Mouse (Mus musculus): ENCODE results near the gene Prkce.

Gene Prkce

DNA sequence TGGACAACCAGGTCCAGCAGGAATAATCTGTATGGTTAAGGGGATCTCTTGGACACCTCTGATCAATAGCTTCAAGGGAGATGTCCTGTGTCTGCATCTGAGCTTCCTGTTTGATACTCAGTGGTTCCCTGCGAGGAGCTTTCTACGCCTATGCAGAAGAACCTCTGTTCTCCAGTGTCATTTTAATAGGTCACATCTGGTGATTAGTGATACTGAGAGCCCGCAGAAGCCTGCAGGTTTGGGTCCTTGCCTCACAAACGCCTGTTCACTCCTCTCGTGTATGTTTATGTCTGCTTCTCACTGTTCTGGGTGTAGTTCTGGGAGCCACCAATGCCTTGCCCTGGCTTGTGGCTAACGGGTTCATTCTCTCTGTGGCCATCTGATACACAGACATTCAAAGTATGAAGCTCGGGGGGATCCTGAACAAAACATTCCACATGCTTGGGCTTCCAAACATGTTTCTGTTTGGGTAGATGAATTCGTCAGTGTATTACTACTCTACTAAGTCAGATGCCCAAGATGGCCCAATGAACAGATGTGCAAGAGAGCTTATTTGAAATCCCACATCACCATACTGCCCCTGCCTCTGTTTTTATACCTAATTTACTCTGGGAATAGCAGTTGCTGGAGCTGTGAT, 202.6 kb downstream of the Prkce start:
- no peak for DNase-seq (ENCODE audit: low spot score)

DNA sequence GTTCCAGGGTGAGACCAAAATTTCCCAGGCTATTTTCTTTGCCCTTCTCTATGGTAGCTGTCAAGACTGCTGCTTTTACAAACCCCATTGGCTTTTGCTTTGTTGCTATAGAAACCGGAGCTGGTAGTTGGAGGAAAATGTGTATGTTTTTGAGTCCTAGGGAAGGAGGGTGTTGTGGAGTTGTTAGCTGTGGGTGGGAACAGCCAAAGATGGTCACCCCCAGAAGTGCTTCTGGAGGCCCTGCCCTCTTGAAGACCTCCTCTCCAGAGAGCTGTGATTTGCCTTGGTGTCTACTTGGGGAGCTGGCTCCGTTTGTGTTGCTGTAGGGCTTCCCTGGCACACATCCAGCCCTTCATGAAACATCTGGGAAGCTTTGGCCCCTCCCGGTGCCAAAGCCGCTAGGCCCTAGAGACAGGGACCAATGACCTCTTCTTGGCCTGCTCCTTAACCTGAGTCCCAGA, 203.5 kb downstream of the Prkce start:
- DNase-seq (ENCODE audit: low spot score): no peak

DNA sequence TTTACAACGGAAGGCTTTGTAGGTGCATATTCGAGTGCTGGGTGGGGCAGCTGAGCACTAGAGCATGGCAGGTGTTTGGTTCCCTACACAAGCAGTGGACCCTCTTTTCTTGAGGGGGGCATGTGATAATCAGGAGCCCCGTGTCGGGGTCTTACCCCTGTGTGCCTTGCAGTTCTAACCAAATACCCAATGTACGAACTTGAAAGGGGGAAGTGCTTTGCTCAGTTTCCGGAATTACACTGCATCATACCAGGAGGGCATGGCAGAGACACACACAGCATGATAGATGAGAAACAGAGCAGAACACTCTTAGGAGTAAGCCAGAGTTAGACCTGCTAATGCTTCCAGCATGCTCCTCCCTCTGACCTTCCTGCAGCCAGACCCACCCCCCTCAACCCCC, 208.8 kb downstream of the Prkce start:
- DNase-seq (ENCODE audit: low spot score): no peak

DNA sequence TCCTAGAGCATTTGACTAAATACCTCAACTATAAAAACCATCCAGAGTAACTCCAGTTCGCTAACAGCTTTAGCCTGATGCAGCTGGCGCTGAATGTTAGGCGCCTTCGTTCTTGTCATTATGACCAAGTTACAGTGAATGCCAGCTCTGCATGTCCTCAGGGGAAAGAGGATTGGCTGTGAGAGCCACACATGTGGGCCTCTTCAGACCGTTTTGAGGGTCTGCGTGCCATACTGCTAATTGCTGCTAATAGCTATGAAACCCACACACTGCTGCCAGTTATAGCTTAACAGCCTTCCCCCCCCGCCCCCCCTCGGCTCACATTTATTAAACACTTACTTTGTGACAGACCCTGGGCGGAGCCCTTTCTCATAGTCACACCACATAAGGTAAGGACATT, 210.3 kb downstream of the Prkce start:
- DNase-seq (ENCODE audit: low spot score): no peak

DNA sequence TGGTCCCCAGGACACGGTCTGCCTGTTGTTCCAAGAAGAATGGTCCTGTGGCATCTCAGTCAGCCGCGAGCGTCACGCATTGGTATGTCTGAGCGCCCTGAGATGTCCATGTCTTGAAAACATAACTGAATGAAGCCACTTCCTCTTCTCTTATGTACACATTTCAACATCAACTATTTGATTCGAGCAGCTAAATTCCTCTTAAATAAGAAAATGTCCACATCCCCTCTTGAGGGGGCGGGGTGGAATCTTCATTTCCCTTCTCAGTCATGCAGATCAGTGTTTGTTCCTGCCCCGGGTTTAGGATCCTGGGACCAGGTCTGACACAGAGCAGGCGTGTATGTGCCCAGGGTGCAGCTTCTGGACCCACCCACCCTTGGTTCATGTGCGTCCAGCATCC, 211.0 kb downstream of the Prkce start:
- DNase-seq (ENCODE audit: low spot score): no peak

DNA sequence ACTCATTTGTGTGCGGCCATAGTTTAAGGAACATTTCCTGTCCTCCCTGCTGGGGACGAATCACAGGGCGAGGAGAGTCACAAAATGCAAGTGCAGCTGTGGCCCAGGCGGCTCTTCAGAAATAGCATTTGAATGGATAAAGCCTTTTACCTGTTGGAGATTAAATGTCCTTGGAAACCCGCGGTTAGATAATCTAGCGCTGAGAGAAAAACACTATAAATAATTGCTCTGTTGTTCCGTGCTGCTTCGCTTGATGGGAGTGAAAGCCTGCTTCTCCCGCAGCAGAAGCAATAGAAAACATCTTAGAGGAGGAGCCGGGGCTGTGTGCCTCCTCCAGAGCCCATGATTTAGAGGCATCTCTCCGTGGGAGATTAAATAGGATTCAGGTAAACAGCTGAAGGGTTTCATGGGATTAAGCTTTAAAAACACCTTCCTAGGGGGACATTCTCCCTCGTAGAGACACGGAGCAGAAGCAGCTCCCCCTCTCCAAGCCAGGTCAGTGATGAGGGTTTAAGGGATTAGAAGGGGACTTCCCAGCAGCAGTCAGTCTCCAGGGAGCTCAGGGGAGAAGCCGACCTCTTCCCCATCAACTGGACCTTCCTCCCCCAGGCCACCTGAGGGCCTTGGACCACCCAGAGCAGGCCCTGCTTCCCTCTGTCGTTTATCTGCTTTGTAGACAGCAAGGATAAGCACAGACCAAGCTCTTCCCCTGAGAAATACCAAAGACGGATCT, 212.0 kb downstream of the Prkce start:
- no peak for DNase-seq (ENCODE audit: low spot score)

DNA sequence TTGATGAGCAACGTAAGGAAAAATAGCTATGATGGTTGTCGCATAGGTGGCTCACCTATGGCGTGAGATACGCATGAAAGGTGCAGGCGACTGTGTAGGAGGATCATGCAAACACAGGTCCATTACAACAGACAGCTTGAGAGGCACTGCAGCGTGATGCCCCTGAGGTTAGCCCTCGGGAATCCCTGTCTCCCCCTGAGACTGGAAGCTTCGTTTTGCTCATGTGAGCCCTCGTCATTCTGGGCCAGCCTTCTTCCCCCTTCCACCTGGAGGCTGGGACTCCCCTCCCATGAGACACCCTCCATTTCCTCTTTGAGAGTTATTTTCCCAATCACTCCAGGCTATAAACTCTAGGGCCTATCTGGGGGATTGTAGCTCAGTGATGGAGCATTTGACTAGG, 213.9 kb downstream of the Prkce start:
- no peak for DNase-seq (ENCODE audit: low spot score)

DNA sequence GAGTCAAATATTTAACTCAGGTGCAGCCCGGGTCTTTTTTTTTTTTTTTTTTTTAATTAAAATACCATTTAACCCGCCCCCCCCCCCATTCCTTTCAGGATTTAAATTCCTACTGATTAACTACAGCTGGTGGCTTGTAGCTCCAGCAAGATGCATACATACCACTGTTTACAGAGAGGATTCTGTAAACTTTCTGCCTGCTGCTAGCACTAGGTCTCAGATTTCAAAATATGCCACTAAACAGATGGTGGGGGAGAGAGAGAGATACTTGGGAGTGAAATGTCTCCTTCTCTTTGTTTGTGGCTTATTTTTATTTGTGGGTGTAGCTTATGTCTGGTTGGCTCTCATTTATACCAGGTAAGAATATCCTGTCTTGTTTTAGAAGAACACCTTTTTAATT, 215.3 kb downstream of the Prkce start:
- DNase-seq (ENCODE audit: low spot score): no peak

DNA sequence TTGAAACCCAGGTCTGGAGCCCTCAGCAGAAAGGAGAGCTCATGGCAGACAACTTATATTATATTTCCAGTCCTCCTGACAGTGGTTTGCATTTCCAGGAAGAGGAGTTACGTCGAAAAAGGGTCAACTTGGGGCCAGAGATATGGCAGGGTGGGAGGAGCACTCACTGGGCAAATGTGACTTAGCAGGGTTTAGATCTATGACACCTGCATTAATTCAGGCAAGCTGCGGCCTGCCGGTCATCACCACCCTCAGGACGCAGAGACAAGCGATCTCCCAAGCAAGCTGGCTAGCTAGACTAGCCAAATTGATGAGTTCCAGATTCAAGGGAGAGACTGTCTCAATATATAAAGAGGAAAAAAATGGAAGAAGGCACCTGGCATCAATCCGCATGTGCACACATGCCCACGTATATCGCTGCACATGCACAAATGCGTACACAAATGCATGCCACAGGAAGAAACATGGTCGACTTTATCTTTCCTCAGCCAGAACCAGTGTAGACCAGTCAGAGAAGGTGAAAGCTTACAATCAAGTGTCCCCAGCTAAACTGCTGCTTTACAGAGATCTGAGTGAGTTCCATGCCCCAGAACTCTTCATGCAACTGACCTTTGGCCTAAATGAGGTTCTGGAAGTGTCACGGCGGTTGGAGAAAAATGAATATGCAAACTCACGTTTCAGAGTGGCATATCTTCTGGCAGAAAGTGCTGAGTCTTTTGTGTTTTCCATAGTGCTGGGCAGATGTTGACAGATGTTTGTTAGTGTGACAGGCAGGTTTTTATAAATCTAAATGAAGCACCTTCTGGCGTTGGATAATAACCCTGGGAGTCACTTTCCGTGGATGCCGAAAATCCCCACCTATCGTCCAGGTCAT, 216.4 kb downstream of the Prkce start:
- no peak for DNase-seq (ENCODE audit: low spot score)

DNA sequence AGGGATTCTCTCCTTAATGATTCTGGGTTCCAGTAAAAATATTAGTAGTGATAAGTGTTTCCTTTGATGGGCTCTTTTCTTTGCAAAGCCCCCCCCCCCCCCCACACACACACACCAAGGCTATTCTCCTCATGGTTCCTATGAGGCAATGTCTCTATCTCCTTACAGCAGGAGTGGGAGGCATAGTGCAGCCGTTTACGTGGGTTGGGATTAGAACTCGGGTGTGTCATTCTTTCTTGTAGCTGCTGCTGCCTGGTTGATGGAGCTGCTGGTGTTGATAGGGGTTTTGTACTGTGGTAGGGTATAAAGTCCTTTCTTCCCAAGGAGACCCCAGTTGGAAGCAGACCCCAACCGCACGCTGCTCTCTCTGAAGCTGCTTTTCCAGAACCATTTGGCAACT, 224.9 kb downstream of the Prkce start:
- no peak for DNase-seq (ENCODE audit: low spot score)

DNA sequence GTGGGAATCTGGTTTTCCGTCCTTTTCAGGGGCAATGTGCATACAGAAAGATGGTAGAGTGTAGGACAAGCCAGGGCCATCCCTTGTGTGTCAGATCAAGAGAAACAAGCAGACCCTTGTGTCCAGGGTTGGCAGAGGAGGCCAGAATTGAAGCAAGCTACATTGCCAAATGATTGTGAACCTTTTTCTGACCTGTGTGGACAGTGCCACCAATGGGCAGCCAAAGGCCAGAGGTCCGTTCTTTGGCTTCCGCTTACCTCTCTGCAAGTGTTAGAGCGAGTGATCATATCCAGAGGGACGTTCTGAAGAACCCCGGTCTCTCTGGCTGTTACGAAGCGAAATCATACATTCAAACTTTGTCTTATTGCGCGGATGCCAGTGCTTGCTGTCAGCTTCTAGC, 225.6 kb downstream of the Prkce start:
- no peak for DNase-seq (ENCODE audit: low spot score)

DNA sequence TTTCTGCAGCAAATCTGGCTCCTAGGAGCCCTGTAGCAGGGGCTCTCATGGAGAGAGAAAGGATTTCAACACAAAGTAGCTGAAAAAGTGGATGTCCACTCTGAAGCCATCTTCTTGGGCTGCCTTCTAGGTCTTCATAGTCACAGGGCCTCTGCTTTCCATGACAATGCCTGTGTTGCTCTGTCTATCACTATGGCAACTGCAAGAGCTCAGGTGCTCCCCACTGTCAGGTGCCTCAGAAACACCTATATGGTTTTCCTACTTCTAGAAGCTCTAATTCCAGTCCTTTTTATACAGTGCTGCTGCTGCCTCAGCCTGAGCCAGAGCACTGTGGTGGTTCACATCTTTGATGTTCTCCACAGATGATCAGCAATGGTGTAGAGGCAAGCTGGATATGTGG, 229.5 kb downstream of the Prkce start:
- no peak for DNase-seq (ENCODE audit: low spot score)

DNA sequence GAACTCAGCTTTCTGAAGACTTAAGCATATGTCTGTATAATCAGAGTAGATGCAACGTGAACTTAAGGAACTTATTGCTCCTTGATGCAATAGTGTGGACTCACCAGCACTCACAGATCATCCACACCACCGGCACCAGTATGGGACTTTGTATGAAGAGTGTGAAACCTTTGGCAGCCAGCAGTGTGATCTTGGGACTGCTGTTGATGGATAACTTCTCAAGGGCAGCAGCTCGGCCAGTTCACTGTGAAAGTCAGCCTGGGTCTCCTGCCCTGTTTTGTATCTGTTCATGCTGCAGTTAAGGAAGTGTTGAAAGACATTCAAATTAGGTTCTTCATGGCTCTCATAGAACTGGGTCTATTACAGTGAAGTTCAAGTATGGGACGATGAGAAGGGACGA, 230.1 kb downstream of the Prkce start:
- no peak for DNase-seq (ENCODE audit: low spot score)

DNA sequence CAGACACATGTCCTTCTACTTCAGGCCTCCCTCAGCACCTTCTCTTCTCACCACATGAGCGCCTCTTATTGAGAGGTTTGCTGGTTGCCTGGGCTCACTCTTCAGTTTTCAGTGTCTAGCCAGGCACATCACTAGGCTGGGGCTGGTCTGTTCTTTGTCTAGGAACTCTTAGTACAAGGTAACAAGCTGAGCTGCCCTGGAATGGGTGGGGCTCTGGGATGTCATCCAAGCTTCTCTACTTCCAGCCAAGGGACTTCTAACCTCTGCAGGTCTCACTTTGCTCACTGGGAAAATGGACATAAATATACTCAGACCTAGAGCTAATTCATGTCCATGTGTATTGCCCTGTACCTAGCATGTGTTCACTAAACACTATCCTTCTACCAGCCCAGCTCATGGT, 230.6 kb downstream of the Prkce start:
- no peak for DNase-seq (ENCODE audit: low spot score)

DNA sequence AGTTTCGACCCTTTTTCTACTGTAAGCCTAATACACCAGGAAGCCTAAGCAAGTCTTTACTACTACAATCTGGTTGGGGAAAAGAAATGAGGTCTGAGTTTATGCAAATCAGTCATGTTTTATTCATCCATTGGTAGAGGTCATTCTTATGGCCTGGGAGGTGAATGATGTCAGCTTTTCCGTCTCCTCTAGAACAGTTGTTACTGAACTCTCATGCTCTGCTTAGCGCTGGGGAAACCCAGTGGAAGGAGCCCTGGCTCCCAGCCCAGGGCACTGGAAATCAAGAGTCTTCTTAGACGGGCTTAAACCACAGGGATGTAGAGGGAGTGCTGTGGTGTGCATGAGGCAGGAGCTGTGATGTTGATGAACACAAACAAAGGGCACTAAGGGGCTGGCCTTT, 232.4 kb downstream of the Prkce start:
- no peak for DNase-seq (ENCODE audit: low spot score)

DNA sequence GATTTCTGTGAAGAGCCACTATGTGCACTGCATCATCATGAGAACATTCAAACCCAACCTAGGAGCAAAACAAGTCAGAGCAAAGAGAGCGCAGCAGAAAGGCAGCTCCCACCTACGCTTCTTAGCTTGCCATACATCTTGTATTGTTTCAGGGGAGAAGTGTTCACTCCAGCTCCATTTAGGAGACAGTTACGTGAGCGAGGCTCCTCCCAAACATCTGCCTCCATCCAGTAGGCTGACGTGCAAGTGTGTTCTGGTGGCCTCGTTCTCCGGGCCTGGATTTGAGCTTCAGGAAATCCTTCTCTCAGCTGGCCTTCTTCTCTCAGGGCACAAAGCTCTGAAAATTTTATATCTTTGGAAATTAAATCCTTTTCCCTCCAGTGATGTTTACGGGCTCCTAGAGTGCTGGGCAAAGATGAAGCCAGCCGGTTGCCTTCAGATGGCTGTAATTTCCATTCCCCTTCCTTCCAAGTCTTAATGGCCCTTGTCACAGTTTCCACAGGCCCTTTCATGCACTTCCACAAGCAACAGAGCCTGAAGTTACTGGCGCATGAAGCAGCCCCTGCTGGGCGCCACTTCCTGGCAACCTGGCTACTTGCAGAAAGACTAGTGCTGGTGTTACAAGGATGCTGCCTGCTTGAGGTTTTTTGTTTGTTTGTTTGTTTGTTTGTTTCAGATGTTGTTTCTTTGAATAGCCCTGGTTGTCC, 237.4 kb downstream of the Prkce start:
- no peak for DNase-seq (ENCODE audit: low spot score)

DNA sequence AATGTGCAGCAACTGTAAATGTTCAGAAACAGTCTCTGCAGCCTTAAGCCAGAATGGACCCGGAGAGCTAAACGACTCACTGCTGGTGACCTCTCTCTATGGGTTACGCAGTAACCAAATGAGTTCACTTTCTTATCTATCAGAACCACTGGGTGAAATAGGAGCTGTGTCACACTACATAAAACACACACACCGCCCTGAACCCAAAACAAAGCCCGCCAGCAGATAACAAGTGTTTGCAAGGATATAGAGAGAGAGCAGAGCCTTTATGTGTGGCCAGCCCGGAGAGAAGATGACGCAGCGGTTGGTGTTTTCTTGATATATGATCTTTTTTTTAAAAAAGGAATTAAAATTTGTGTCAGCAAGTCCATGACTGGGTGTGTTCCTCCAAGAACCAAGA, 238.1 kb downstream of the Prkce start:
- no peak for DNase-seq (ENCODE audit: low spot score)

DNA sequence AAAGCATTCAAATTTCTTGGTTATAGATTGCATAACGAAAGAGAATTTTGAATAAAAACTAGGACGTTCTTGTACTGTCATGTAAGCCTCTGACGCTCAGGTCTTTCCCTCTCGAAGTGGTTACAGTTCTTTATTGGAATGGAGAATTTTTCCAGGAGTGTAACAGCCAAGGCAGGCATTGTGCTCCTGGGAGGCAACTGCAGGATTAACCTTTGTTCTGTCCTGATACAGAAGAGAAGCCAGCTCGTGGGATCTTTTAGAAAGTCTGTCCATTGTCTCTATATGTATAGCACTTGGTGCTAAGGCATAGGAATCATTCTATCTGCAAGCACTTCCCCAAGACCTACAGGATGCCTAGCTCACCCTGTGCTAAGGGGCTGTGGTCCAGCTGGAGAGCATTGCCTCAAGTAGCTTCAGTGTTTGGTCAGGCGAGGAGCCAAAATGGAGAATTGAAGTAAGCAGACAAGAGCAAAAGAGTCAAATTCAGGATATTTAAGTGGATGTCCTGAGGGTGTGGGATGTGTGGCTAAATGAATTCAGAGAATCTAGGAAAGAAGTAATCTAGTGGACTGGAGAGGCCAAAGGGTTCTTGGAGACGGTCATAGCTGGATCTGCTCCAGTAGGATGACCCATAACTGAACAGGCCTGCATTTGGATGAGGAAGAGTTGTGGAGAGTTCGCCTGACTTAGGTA, 240.5 kb downstream of the Prkce start:
- no peak for DNase-seq (ENCODE audit: low spot score)

DNA sequence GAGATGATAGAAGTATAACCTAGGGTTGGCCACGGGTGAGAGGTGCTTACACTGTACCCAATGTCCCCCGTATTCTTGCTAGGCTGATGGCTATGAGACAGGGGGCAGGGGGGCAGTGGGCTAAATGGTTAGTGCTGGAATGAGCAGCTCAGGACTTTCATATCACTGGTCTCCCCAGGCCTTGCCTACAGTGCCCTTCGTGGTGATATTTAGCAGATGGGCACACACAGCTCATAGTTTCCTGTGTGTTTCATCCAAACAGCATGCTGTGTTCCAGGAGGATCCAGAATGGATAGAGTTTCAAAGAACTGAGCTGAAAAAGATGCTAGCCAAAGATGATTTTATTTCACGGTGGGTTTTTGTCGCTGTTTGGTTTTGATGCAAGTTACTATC, 241.0 kb downstream of the Prkce start:
- DNase-seq (ENCODE audit: low spot score): no peak

DNA sequence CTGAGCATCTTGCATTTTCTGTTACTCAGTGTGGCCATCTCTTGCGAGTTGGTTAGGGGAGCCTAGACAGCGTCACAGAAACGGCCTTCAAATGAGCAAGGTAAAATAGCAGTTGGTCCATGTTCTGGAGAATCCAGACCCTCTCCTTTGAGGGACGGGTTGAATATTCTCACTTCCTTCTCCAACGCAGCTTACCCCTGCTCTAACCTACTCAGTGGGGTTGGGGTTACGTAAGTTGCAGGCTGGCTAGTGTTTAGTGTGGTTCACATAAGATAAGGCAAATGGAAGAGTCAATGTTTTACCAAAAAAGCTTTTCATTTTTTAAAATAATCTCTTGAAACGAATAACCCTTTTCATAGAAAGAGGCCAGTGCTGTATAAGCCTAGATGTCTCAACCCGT, 241.9 kb downstream of the Prkce start:
- DNase-seq (ENCODE audit: low spot score): no peak

DNA sequence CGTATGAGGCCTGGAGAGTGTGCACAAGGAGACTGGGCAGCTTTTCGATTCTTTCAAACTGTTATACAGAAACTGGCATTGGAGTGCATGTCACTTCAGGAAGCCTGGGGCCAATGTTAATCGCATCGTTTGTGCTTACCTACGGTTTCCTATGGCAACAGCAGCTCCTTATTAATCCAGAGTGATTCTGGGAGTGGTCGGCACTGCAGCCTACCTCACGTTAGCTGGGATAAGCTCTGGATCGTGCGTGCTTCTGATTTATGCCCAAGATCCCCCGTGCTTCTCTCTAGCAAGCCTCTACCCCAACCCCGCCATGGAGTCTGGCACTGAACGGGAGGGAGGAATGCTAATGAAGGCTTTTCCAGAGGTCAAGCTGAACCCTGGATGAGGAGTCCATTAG, 242.9 kb downstream of the Prkce start:
- no peak for DNase-seq (ENCODE audit: low spot score)

DNA sequence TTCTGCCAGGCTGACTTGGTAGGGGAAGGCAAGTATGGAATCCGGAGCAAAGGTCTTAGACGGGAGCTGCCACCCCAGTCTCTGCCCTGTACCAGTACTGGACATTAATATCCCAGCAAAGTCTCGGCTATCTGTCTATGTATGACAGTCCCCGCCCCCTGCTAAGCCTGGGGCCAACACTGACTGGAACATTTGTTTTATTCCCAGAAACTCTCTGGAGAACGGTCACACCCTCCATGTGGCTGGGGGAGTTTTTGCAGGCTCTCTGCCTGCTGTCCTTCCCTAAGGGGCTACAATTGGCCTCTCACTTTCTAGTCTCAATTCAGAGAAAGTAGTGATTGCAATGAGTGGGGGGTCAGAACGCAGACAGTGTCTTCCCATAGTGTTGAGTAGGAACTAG, 244.6 kb downstream of the Prkce start:
- no peak for DNase-seq (ENCODE audit: low spot score)
